Mouse (Mus musculus) cerebellum, postnatal 36 days (tissue): ENCODE measurements around the gene Emilin3.
"Not testable (repeated sequence)": the region's sequence is repeated elsewhere in the genome, so short reads cannot be mapped to it uniquely, and the experiment has no call there.

Experiments
- DNase-seq, 2 experiments: peaks; one replicate each; pipeline ENCODE4 v3.0.0; 2021 to 2022; ENCODE audit warnings: mixed read lengths in 2 of 2

The Emilin3 gene

DNA sequence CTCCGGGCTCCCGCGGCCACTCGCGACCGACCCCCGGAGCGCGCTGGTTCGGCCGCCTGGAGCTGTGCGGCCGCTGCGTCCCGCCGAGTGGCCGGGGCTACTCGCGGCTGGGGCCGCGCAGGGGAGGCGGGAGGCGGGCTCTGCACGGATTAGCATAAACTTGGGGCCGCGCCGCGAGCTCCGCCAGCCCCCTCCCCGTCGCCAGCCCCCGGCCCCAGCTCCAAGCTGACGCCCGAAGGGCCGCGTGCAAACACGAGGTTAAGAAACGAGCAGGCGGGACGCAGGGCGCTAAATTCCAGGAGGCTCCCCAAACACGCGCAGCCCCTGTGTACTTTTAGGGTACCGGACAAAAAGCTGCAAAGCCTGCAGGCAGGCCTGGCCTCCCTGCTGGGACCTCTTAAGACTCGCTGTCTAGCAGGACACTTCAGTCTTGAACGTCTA lies at the start of gene Emilin3:
Gene Emilin3 (minus strand): TSS at position 98 of the 441 bp plus-strand sequence.
- no peak for DNase-seq

GRCm38 (mm10) chr2:160960956-160961646 lies 49.0 kb upstream of the Emilin3 start:
- no peak for DNase-seq

DNA sequence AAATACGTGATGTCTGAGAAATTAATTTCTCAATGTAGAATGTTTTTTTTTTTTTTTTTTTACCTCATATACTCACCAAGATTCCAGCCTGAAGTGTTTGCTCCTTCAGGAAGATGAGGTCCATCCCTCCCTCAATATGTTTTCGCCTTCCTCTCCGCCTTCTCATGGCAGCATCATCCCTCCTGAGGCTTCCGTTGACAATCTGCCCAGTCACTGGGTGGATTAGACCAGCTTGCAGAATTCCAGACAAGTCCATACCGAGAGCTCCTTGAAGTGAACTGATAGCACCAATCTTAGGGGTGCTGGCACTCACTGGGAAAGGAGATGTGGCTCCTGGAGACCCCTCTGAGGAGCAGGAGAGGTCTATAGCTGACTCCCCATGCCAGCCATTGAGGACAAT lies 47.8 kb upstream of the Emilin3 start:
- peak; percentile 26 to 29 for DNase-seq

GRCm38 (mm10) chr2:160958737-160959136 lies 46.6 kb upstream of the Emilin3 start:
- no peak for DNase-seq

DNA sequence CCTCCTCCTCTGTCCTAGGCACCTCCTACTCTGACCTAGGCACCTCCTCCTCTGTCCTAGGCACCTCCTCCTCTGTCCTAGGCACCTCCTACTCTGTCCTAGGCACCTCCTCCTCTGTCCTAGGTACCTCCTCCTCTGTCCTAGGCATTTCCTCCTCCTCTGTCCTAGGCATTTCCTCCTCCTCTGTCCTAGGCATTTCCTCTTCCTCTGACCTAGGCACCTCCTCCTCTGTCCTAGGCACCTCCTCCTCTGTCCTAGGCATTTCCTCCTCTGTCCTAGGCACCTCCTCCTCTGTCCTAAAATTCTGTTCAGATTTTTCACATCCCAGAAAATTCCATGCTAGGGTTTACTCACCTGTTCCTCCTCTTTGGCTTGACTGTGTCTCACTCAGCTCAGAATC lies 45.7 kb upstream of the Emilin3 start:
- not testable (repeated sequence) for DNase-seq

DNA sequence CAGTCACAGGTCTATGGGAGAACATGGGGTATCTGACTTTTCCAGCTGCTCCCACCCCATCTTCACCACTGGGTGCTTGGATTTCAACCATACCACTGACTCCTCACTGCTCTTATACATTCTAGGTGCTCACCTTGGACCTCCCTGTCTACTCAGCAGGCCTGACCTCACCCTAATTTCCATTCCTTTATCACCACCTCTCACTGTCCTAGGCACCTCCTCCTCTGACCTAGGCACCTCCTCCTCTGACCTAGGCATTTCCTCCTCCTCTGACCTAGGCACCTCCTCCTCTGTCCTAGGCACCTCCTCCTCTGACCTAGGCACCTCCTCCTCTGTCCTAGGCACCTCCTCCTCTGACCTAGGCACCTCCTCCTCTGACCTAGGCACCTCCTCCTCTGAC lies 45.2 kb upstream of the Emilin3 start:
- DNase-seq: not testable (repeated sequence)

GRCm38 (mm10) chr2:160955331-160955730 lies 43.2 kb upstream of the Emilin3 start:
- peak; percentile 29 to 47 for DNase-seq

DNA sequence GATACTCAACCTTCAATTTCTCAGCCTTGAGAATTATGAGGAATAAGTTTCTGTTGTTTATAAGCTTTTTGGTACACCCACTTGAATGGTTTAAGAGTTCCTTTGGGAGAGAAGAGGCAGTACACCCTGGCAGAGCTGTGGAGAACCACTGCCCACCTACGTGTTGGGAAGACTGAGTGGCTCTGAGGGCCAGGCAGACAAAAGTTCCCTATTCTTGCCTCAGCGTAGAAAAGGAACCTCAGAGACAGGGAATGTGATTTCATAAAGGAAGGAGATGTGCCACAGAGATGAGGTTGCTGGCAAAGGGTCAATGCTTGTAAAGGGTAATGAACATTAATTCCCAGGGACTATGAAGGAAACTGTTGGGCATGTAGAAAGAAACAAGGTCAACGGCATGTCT lies 42.4 kb upstream of the Emilin3 start:
- DNase-seq: no peak

DNA sequence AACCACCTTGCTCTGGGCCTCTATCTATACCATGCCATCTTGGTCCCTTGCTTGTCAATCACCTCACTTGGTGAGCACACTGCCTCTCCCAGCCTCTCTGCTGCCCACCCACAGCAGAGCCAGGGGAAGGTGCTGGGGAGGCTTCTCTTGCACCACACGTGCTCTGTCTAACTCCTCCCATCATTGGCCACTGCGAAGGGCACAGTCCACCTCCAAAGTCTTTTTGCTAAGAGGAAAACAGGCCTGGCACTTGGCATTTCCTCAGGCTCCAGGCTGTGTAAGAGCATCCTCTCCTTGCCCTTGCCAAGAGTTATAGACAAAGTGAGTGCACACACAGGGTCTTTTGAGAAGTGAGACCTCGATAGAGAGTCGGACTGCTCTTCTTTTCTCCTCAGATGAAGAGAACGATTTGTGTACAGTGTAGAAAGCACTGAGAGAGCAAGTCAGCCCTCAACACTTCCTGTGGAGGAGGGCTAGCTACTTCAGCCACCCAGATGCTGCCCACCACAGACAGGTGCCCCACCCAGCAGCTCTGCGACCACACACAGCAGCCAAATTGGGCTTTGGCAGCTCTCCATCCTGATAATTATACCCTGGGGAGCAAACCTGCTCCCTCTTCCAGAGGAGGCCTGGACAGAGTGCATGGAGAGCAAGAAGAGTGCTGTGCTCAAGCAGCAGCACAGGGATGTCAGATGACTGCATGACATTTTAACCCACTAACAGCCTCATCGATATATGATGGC lies 41.2 kb upstream of the Emilin3 start:
- DNase-seq: no peak

GRCm38 (mm10) chr2:160951595-160951994 lies 39.5 kb upstream of the Emilin3 start:
- no peak for DNase-seq

GRCm38 (mm10) chr2:160942443-160942842 lies 30.3 kb upstream of the Emilin3 start:
- DNase-seq: no peak

DNA sequence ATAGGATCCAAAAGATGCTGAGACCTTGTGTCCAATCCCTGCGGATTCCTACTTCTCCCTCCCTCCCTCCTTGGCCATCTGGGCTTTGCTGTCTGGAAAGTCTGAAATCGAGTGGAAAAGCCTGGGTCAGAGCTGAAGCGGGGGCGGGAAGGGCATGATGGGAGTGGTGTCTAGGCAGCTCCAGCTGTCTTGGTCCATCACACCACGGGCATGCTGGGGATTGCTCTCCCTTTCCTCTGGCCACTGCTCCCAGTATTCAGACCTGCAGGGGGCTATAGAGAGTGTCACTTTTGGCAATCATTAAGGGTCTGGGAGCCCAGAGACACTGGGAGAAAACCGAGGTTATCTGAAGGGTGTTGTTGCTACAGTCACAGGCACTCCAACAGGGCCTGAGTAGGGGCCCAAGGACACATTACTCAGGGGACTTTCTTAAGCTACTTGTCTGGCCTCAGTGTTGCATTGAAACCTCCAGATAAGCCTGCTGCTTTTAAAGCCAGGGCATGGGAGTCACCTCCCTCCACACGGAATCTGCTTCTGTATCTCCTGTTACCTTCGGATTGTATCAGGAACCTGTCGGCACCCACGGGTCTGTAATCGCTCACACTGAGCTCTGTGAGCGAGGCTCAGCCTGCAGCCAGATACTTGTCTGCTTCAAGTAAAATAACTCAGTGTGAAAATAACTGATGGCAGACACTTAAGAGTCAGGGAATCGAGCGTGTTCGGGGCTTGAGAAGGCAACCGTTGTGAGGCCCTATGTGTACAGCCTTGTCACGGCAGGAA lies 29.0 kb upstream of the Emilin3 start:
- DNase-seq: peak; percentile 24 to 37

GRCm38 (mm10) chr2:160934451-160934850 lies 22.3 kb upstream of the Emilin3 start:
- no peak for DNase-seq

- DNase-seq: no peak
Measured at GRCm38 (mm10) chr2:160933890-160934289, 21.8 kb upstream of the Emilin3 start.

DNA sequence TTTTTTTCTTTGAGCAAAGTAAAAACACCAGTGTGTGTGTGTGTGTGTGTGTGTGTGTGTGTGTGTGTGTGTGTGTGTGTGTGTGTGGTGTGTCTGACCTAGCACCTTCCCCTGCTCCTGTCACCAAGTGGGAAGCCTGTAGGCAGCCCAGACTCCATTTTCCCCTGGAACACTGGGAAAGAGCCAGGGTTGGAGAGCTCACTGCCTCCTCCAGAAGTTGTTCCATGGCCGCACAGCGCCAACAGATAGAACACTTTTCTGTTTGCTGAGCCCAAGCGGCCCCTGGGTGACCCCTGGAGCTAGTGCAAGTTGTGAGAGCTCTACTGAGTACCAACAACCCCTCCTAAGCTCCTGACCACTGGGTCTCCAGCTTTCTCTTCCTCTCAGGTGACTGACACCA lies 20.9 kb upstream of the Emilin3 start:
- no peak for DNase-seq

DNA sequence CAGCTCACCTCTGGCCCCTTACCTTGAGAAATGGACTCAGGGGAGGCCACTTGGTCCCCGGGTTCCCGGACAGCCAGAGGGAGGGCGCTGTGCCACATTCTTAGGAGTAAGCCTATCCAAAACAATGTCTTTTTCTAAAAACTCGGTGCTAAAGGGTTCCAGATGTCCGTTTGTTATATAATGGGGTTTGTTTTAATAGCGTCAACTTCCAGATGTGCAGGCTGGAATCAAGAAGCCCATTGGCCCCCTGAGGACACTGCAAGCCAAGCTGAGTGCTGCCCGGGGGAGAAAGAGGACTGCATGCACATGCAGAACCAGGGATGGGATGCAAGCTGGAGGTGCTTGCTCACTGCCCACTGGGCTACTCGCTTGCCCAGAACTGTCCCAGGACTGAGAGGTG lies 20.2 kb upstream of the Emilin3 start:
- no peak for DNase-seq

DNA sequence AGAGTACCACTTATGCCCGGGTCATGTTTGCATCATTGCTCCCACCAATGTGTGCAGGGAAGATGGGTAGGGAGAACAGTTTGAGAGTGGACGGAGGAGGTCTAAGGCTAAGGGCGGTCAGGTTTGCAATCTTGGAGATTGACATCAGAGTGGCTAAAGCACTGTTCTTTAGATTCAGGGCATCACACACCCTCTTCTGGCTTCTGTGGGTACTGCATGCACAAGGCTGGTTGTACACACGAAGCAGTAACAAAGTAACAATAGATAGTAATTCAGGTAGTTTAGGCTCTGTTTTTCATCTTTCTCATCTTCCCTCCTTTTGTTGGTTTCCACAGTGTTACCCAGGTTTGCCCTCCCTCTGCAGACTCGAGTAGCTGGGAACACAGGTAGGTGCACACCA lies 19.2 kb upstream of the Emilin3 start:
- DNase-seq: no peak

GRCm38 (mm10) chr2:160925203-160925602 lies 13.1 kb upstream of the Emilin3 start:
- no peak for DNase-seq

DNA sequence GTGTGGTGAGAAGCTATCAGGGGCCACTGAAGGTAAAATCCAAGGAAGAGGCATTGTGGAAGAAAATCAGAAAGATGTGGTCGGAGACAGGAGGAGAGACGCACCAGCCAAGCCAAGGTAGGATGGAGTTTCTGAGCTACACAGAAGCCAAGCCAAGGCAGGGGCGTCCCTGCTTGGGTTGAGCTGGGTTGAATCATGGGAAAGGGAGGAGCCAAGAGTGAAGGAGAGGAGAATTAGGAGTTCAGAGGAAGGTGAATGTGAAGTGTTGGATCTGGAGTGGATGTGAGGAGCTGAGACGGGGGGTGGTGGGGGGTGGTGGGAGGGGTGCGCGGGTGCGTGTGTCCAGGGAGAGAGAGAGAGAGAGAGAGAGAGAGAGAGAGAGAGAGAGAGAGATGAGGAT lies 9.2 kb upstream of the Emilin3 start:
- DNase-seq: no peak

DNA sequence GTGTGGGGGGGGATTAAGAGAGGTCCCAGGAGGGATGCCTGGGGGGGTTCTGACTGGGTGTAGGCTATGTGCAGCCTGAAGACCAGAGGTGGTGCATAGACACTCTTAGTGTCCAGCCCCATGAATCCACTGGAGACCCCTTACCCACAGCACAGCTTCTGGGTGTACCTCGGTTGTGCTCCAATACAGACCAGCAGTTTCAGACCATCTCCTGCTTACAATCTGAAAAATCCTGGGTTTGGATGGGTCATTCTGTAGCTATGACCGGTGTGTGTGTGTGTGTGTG lies 6.7 kb upstream of the Emilin3 start:
- DNase-seq: no peak

- no peak for DNase-seq
Measured at GRCm38 (mm10) chr2:160918154-160918929, 6.2 kb upstream of the Emilin3 start.

- peak in 1 of 2 experiments; percentile 51 for DNase-seq
Measured at GRCm38 (mm10) chr2:160917313-160917712, 5.2 kb upstream of the Emilin3 start.

DNA sequence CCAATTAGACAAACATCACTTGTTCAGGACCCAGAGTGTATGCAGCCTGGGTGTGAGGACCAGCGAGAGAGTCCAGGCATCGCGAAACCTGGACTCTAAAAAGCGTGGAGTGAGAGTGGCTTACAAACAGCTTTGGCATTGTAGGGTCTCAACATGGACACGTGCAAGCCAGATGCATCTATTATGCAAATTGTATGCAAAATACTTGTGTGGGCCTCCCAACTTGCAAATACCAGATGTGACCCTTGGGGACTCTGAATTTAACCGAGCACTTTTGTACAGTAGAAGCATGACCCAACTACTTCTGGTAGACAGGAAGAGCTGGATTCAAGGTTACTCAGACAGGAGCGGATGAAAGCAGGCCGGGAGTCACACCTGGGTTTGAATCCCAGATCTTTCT lies 4.6 kb upstream of the Emilin3 start:
- DNase-seq: no peak
